Mouse (Mus musculus) embryonic fibroblast, embryonic 13.5 days (primary cell): Measurements from ENCODE around the gene Hspb3.

Experiments used
- CTCF ChIP-seq: IDR thresholded peaks from 2 replicates; pipeline ENCODE4 v1.5.1; 2011; ENCODE audit warnings: mild to moderate bottlenecking, control low read depth, low read length, moderate library complexity, borderline replicate concordance; ENCODE audit not compliant: insufficient read depth
- POLR2A ChIP-seq: IDR thresholded peaks from 2 replicates; pipeline ENCODE4 v1.6.1; 2011; ENCODE audit warnings: low read depth, mild to moderate bottlenecking, control low read depth, low read length, moderate library complexity

DNA sequence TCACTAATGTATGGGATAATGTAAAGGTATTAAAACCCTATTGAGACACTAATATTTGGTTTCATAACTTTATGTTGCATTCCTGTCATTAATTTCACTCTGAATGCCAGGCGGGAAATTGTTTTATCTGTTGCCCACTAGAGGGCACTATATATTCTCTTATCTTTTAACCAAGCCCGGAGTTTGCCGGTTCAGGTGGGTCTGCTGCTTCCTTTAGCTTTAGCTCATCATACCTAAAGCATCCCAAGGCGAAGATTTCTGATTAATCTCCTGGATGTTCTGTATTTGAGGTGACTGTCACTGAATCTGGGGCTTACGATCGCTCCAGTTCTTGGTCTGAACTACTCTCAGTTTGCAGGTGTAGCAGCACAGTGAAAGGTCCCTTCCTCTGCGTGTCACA, 24.6 kb downstream of the Hspb3 start:
- no peak for TF ChIP-seq POLR2A
- no peak for TF ChIP-seq CTCF
